Mouse (Mus musculus) liver, embryonic 12.5 days (tissue): ENCODE measurements around the gene Dcdc2a. TPM values are rescaled to one million over a fixed set of nuclear protein-coding genes. Genes with fewer than 3 reads are reported as not detected.

Source experiments
- ATAC-seq: fragments of 200-750 bp; cut with Nextera tagmentation; 2 replicates; pipeline ENCODE4 v1.8.0; 2017; ENCODE audit warnings: moderate number of reproducible peaks, mild to moderate bottlenecking, moderate library complexity
- H3K27ac ChIP-seq: fragments of 300-500 bp; sonication (generic); 2 replicates; pipeline ENCODE4 v1.5.1; 2016; ENCODE audit warnings: mild to moderate bottlenecking
- H3K27me3 ChIP-seq: fragments of 300-500 bp; sonication (generic); replicated peaks from 2 replicates; pipeline ENCODE4 v1.6.1; 2016; ENCODE audit warnings: mild to moderate bottlenecking, moderate library complexity
- H3K36me3 ChIP-seq: fragments of 300-500 bp; sonication (generic); 2 replicates; pipeline ENCODE4 v1.6.1; 2016; ENCODE audit warnings: mild to moderate bottlenecking, moderate library complexity
- H3K4me1 ChIP-seq: fragments of 300-500 bp; sonication (generic); 2 replicates; pipeline ENCODE4 v1.6.1; 2016
- H3K4me2 ChIP-seq: fragments of 300-500 bp; sonication (generic); 2 replicates; pipeline ENCODE4 v1.6.1; 2016; ENCODE audit warnings: mild to moderate bottlenecking, moderate library complexity
- H3K4me3 ChIP-seq: fragments of 300-500 bp; sonication (generic); 2 replicates; pipeline ENCODE4 v1.5.1; 2016; ENCODE audit warnings: mild to moderate bottlenecking, moderate library complexity
- H3K9ac ChIP-seq: fragments of 300-500 bp; sonication (generic); 2 replicates; pipeline ENCODE4 v1.6.1; 2016; ENCODE audit warnings: mild to moderate bottlenecking, moderate library complexity
- H3K9me3 ChIP-seq: fragments of 300-500 bp; sonication (generic); replicated peaks from 2 replicates; pipeline ENCODE4 v1.6.1; 2016; ENCODE audit warnings: mild to moderate bottlenecking, moderate library complexity
- WGBS: fragments of 180-500 bp; shearing (Covaris S2); methylation state at CpG from one replicate; pipeline ENCODE4 v1.1.7; 2016; ENCODE audit not compliant: insufficient replicate concordance; 5-methylcytosine and 5-hydroxymethylcytosine counted together
- polyA plus RNA-seq: library from polyadenylated mRNA; unstranded; fragments of >200 nt; fragmentation: Nextera tagmentation; extraction: Ambion mirVana; gene quantifications from 2 replicates; pipeline ENCODE4 v1.2.1, GENCODE M21; 2016

Gene Dcdc2a
- 0.13 and 0.15 TPM in 2 replicates for polyA plus RNA-seq

DNA sequence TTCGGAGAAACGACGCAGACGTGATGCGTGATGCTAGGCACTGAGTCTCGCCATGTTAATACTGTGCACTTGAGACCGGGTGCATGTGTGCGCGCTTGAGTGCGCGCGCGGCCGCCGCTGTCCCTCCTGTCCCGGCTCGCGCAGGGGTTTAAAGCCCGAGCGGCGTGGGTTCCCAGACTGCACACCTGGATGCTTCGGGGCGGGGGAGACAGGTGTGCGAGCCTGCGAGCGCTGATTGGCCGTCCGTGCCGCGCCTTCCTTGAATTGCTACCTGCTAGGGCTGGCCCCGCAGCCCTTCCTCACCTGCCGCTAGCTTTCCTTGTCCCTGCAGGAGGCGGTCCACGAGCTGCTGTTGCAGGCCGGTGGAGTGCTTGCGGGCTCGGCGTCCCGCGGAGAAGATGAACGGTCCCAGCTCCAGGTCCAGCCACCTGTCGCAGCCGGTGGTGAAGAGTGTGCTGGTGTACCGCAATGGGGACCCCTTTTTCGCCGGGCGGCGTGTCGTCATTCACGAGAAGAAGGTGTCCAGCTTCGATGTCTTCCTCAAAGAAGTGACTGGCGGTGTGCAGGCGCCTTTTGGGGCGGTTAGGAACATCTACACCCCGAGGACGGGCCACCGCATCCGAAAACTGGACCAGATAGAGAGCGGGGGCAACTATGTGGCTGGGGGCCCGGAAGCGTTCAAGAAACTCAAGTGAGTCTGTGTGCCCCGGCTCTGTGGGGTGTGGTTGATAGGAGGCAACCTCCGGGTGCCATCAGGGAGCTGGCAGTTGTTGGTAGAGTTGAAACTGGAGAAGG lies at the start of gene Dcdc2a:
Gene Dcdc2a (plus strand): TSS at position 132 of the 795 bp plus-strand sequence.
- no peaks in the 10 kb centered on the region for H3K36me3 ChIP-seq
- peaks cover 59% of the 10 kb centered on the region for H3K27me3 ChIP-seq
- H3K4me3 ChIP-seq, result peak within 1 kb of the TSS; percentile 46
- no peaks in the 10 kb centered on the region for H3K9me3 ChIP-seq
- peak within 1 kb of the TSS; percentile 65 for H3K4me2 ChIP-seq
- no peak for ATAC-seq
- WGBS, result 6% methylated on average over 63 of the region's 63 CpGs
- no peak within 1 kb of the TSS for H3K9ac ChIP-seq
- no peaks in the 10 kb centered on the region for H3K4me1 ChIP-seq
- no peak within 1 kb of the TSS for H3K27ac ChIP-seq

DNA sequence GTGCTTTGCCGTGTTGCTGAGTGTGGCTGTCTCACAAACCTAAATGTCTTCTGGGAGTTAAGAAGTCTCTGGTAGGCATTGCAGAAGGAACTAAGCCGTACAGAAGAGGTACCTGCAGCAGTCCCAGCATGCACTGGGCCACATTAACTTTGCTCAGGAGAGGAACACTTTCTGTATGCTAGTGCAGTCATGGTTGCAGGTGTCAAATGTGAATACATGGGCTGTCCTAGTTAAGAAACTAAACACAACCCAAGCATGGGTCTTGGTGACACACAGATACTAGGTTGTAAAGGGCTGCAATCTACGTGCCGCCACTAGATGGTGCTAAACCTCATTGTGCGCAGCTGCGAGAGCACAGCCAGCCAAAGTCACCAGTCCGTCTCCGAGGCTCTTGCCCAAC lies 48.7 kb upstream of the Dcdc2a start:
- no peak overlapping the region for H3K27ac ChIP-seq
- ATAC-seq, result no peak
- H3K4me2 ChIP-seq, result no peak overlapping the region
- H3K9me3 ChIP-seq, result no peaks in the 10 kb centered on the region
- H3K4me1 ChIP-seq, result no peaks in the 10 kb centered on the region
- no peak overlapping the region for H3K4me3 ChIP-seq
- H3K36me3 ChIP-seq, result peaks cover 41% of the 10 kb centered on the region
- WGBS, result 66% methylated on average over 8 of the region's 8 CpGs
- no peak overlapping the region for H3K9ac ChIP-seq
- no peaks in the 10 kb centered on the region for H3K27me3 ChIP-seq

DNA sequence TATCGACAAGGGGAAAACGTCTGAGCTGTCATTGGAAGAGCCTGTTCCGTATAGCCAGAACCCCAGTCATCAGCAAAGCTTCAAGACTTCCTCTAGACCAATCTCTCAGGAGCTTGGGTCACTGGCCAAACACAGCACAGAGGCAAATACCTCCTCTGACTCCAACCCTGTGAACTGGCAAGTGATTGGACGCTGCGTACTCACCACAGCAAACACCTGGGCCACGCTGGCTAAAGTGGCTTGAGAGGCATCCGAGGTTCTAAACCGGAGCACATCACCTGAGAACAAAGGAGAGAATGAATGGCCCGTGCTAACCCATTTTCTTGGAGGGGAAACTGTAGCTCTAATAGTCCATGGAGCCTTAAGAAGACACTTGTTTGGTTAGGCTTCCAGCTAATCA lies 37.5 kb upstream of the Dcdc2a start:
- WGBS, result 88% methylated on average over 9 of the region's 9 CpGs
- no peak for ATAC-seq
- no peak overlapping the region for H3K27ac ChIP-seq
- peak overlapping the region; percentile 90; the same call in 1 of the 2 replicates for H3K9ac ChIP-seq
- peak overlapping the region; percentile 84 for H3K4me3 ChIP-seq
- peaks cover 25% of the 10 kb centered on the region for H3K36me3 ChIP-seq
- no peaks in the 10 kb centered on the region for H3K27me3 ChIP-seq
- peak overlapping the region; percentile 83 for H3K4me2 ChIP-seq
- H3K9me3 ChIP-seq, result no peaks in the 10 kb centered on the region
- H3K4me1 ChIP-seq, result peaks cover 32% of the 10 kb centered on the region

DNA sequence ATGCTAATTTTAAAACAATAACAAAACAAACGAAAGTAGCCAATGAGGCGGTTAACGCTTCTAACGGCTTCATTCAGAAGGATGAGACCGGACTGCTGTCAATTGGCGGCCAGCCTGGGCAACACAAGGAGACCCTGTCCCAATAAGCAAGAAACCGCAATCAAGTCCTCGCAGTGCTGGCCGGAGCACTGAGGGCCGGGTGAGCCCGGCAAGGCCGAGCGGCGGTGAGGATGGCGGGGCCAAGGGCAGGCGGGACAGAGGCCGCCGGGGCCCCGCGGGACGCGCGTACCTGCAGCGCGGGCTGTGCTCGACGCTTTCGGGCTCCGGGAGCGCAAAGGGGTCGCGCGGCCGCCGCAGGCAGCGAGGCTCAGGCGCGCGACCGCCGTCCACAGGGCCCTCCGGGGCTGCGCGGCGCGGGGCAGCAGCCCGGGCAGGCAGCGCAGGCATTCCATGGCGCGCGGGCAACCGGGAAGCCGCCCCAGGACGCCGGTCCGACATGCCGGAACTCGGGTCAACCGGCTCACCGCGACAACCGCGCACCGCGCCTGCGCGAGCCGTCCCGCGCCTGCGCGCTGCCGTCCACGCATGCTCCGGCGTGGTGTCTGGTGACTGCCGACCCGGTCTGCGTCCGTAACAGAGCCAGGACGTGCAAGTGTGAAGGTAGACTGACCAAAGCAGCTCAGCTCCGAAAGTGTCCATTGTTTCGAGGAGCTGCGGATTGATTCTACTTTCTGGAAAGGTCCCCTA lies 35.8 kb upstream of the Dcdc2a start, which contains the start of gene Mrs2:
Gene Mrs2 (minus strand): TSS at position 587 of the 747 bp plus-strand sequence.
- no peaks in the 10 kb centered on the region for H3K27me3 ChIP-seq
- peaks cover 34% of the 10 kb centered on the region for H3K4me1 ChIP-seq
- peak within 1 kb of the TSS; percentile 84 for H3K4me3 ChIP-seq
- H3K9me3 ChIP-seq, result no peaks in the 10 kb centered on the region
- WGBS, result under 1% methylated on average over 78 of the region's 84 CpGs
- peak within 1 kb of the TSS; percentile 90 for H3K9ac ChIP-seq
- H3K27ac ChIP-seq, result peak within 1 kb of the TSS; percentile 78
- peak; percentile 92 for ATAC-seq
- H3K4me2 ChIP-seq, result peak within 1 kb of the TSS; percentile 83
- H3K36me3 ChIP-seq, result peaks cover 25% of the 10 kb centered on the region

DNA sequence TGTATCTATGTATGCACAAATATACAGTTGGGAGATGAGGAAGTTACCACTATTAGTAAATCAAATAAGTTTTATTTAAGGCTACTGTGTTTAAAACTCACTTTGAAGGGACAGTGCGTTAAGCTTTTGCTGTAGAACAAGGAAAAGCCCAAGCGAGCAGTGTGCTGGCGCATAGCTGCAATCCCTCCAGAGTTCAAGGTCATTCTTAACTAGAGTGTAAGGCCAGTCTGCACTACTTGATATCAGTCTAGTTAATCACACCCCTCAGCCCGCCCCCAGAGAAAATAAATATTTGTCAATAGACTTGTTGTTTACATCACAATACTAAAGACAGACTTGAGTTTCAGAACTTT lies 35.3 kb upstream of the Dcdc2a start:
- Histone ChIP-seq H3K9me3 (no peaks in the 10 kb centered on the region), H3K27me3 (no peaks in the 10 kb centered on the region), H3K36me3 (peaks cover 25% of the 10 kb centered on the region), H3K27ac (peak overlapping the region; percentile 78), H3K4me2 (peak overlapping the region; percentile 83), H3K9ac (peak overlapping the region; percentile 90), H3K4me3 (peak overlapping the region; percentile 84), H3K4me1 (peaks cover 34% of the 10 kb centered on the region)
- 25% methylated on average over 4 of the region's 4 CpGs for WGBS
- ATAC-seq, result peak; percentile 48

DNA sequence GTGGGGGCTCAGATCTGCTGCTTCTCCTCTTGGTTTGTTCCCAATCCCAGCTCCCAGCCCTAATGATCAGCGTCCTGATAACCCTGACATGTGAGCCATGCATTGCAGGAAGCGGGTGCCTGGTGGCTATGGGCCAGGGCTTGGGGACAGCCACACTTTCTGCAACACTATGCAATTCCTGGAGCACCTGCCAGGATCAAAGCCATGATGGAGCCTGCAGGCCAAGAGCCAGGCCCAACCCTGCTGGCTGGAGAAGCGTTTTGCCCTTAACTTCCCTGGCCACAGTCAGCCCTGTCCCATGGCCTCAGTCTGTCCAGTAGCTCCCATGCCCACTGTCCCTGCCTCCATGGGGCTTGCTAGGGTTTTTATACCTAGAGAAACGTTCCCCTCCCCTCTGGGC lies 33.4 kb upstream of the Dcdc2a start:
- ATAC-seq, result no peak
- Histone ChIP-seq H3K4me1 (peaks cover 30% of the 10 kb centered on the region), H3K36me3 (peaks cover 11% of the 10 kb centered on the region), H3K9me3 (no peaks in the 10 kb centered on the region), H3K4me3 (no peak overlapping the region), H3K4me2 (no peak overlapping the region), H3K27ac (no peak overlapping the region), H3K27me3 (no peaks in the 10 kb centered on the region), H3K9ac (no peak overlapping the region)
- 67% methylated on average over 4 of the region's 4 CpGs for WGBS

DNA sequence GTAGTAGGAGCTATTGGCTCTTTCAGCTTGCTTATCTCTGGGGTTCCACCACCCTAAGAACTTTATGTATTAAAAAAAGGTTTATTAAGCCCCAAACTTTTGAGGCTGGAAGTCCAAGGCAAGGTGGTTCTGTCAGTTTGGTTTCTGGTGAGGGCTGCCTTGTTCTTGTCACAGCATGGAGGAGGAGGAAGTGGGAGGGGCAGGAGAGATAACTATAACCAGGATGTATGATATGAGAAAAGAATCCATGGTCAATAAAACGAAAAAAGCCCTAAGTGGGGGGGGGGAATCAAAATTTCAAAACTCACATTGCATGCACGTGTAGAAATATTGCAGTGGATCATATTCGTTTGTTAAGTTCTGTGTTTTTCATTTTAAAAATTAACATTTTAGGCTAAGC lies 32.7 kb upstream of the Dcdc2a start:
- H3K9me3 ChIP-seq, result no peaks in the 10 kb centered on the region
- H3K9ac ChIP-seq, result no peak overlapping the region
- no peak overlapping the region for H3K27ac ChIP-seq
- ATAC-seq, result no peak
- H3K4me2 ChIP-seq, result no peak overlapping the region
- 50% methylated on average over 3 of the region's 3 CpGs for WGBS
- no peaks in the 10 kb centered on the region for H3K27me3 ChIP-seq
- no peak overlapping the region for H3K4me3 ChIP-seq
- H3K36me3 ChIP-seq, result peaks cover 4% of the 10 kb centered on the region
- H3K4me1 ChIP-seq, result peaks cover 28% of the 10 kb centered on the region

DNA sequence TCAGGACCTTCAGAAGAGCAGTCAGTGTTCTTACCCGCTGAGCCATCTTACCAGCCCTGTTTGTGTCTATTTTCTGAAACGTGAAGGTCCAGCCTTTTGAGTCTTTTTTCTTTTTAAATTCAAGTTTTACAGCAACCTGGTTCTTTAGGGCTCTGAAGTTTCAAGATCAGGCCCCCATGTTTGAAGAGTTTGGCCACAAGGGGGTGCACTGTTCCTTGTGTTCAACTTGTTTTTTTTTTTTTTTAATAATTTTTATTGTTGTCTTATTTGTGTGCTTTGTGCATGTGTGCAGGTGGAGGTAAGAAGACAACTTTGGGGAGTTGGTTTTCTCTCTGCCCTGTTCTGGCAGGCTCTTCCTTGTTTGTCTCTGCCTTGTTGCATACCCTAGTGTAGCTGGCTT lies 31.1 kb upstream of the Dcdc2a start:
- WGBS, result 23% methylated on average over 2 of the region's 2 CpGs
- no peak overlapping the region for H3K4me2 ChIP-seq
- H3K4me3 ChIP-seq, result no peak overlapping the region
- no peak for ATAC-seq
- no peak overlapping the region for H3K27ac ChIP-seq
- H3K27me3 ChIP-seq, result no peaks in the 10 kb centered on the region
- no peak overlapping the region for H3K9ac ChIP-seq
- peaks cover 15% of the 10 kb centered on the region for H3K4me1 ChIP-seq
- no peaks in the 10 kb centered on the region for H3K36me3 ChIP-seq
- no peaks in the 10 kb centered on the region for H3K9me3 ChIP-seq

DNA sequence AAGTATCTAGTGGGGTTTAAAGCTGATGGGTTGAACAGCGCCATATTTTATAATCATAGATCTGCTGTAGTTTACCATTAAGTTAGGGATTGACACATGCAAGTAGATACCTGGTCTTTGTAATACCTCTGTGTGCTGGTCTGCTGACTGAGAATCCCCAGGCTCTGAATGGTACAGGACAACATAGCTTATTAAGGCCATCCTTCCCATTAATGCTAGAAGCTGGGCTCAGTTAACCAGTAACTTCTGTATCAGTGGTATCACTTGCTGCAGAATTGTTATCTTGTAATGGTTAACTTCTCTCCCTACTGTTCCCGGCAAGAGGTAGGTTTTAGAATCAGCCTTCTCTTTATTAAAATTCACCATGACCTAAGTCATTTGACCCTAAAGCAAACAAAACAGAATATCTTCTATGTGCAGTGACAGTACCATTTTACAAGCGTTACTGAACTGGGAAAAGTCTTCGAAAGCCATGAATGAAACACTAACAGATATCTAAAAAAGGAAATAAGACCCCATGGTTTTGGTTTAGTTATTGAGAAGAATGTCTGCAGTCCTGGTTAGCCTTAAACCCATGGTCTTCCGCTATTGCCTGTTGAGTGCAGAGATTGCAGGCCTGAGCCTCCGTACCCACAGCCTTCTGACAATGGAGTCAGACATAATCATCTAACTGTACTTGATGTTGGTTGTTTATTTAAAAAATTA lies 29.2 kb upstream of the Dcdc2a start:
- Histone ChIP-seq H3K36me3 (no peaks in the 10 kb centered on the region), H3K4me3 (no peak overlapping the region), H3K9ac (no peak overlapping the region), H3K9me3 (no peaks in the 10 kb centered on the region), H3K27me3 (no peaks in the 10 kb centered on the region), H3K27ac (0 out of 2 replicates have a peak overlapping the region, but pooled peaks have one; percentile 32), H3K4me1 (0 out of 2 replicates have a peak, but pooled peaks cover 9% of the 10 kb centered on the region), H3K4me2 (no peak overlapping the region)
- ATAC-seq, result no peak
- 71% methylated on average over 6 of the region's 6 CpGs for WGBS

DNA sequence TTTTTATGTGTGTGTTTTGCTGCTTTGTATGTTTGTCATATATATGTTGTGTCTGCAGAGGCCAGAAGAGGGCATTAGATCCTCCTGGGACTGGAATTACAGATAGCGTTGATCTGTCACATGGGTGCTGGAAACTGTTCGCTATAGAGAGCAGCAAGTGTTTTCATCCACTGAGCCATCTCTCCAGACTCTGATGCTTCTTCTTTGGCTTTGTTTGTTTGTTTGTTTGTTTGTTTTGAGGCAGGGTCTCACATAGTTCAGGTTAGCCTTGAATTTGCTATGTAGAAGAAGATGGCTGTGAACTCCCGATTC lies 28.7 kb upstream of the Dcdc2a start:
- Histone ChIP-seq H3K36me3 (no peaks in the 10 kb centered on the region), H3K4me1 (0 out of 2 replicates have a peak, but pooled peaks cover 9% of the 10 kb centered on the region), H3K9ac (no peak overlapping the region), H3K4me3 (no peak overlapping the region), H3K27me3 (no peaks in the 10 kb centered on the region), H3K4me2 (no peak overlapping the region), H3K27ac (0 out of 2 replicates have a peak overlapping the region, but pooled peaks have one; percentile 32), H3K9me3 (no peaks in the 10 kb centered on the region)
- no peak for ATAC-seq
- 70% methylated on average over 3 of the region's 3 CpGs for WGBS

DNA sequence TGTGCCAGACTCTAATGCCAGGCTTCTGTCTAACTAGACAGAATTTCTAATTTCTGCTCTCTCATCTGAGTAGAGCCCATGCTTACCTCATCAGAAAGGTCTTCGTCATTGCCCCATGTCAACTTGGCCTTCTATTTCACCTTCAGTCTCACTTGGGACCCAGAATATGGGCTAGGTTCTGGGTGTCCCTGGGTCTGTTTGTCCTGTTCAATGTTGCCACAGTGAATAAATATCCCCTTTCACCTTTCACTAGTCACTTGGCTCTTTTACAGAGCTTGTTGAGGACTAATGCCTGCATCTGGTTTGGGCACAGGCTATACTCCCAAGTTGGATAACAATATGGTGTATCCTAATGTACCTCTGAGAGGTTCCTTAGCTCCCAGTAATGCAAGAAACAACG lies 16.3 kb upstream of the Dcdc2a start:
- Histone ChIP-seq H3K36me3 (no peaks in the 10 kb centered on the region), H3K4me2 (no peak overlapping the region), H3K9me3 (no peaks in the 10 kb centered on the region), H3K9ac (no peak overlapping the region), H3K4me3 (no peak overlapping the region), H3K27me3 (no peaks in the 10 kb centered on the region), H3K4me1 (no peaks in the 10 kb centered on the region), H3K27ac (no peak overlapping the region)
- 59% methylated on average over 2 of the region's 2 CpGs for WGBS
- no peak for ATAC-seq

DNA sequence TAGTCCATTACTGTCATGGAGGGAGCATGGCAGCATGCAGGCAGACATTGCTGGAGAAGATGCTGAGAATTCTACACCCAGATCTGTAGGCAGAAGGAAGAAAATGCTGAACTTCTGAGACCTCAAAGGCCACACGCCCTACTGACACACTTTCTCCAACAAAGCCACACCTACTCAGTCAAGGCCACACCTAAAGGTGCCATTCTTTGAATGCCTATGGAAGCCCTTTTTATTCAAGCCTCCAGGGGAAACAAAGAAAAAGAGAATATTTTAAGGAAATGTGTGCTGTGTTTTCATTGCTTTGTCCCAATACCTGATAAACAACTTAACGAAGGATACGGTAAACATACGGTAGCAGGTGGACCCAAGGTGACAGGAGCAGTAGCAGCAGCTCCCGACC lies 3.1 kb upstream of the Dcdc2a start:
- H3K27me3 ChIP-seq, result peaks cover 48% of the 10 kb centered on the region
- no peak overlapping the region for H3K9ac ChIP-seq
- no peaks in the 10 kb centered on the region for H3K36me3 ChIP-seq
- no peak overlapping the region for H3K4me3 ChIP-seq
- no peak overlapping the region for H3K27ac ChIP-seq
- H3K4me2 ChIP-seq, result no peak overlapping the region
- H3K9me3 ChIP-seq, result 0 out of 2 replicates have a peak, but pooled peaks cover 4% of the 10 kb centered on the region
- ATAC-seq, result no peak
- WGBS, result 73% methylated on average over 5 of the region's 5 CpGs
- no peaks in the 10 kb centered on the region for H3K4me1 ChIP-seq
